Mouse (Mus musculus) hindbrain, embryonic 13.5 days (tissue): ENCODE data around the gene Ubac2. TPM values are rescaled to one million over a fixed set of nuclear protein-coding genes. Genes with fewer than 3 reads are reported as not detected.
"Not testable (repeated sequence)": the region's sequence is repeated elsewhere in the genome, so short reads cannot be mapped to it uniquely, and the experiment has no call there.

Experiments used
- ATAC-seq: fragments of 200-750 bp; cut with Nextera tagmentation; 2 replicates; pipeline ENCODE4 v1.8.0; 2017; ENCODE audit warnings: moderate TSS enrichment; ENCODE audit not compliant: low FRiP score
- H3K27ac ChIP-seq: fragments of 300-500 bp; sonication (generic); 2 replicates; pipeline ENCODE4 v1.5.1; 2015; ENCODE audit warnings: inconsistent platforms, mild to moderate bottlenecking, moderate library complexity
- H3K27me3 ChIP-seq: fragments of 300-500 bp; sonication (generic); 2 replicates; pipeline ENCODE4 v1.6.1; 2015; ENCODE audit warnings: mild to moderate bottlenecking, inconsistent platforms
- H3K36me3 ChIP-seq: fragments of 300-500 bp; sonication (generic); 2 replicates; pipeline ENCODE4 v1.6.1; 2015; ENCODE audit warnings: mild to moderate bottlenecking, inconsistent platforms
- H3K4me1 ChIP-seq: fragments of 300-500 bp; sonication (generic); replicated peaks from 2 replicates; pipeline ENCODE4 v1.6.1; 2015; ENCODE audit warnings: inconsistent platforms
- H3K4me2 ChIP-seq: fragments of 300-500 bp; sonication (generic); 2 replicates; pipeline ENCODE4 v1.6.1; 2015; ENCODE audit warnings: inconsistent platforms, mild to moderate bottlenecking, moderate library complexity
- H3K4me3 ChIP-seq: fragments of 300-500 bp; sonication (generic); 2 replicates; pipeline ENCODE4 v1.5.1; 2015; ENCODE audit warnings: mild to moderate bottlenecking, inconsistent platforms
- H3K9ac ChIP-seq: fragments of 300-500 bp; sonication (generic); 2 replicates; pipeline ENCODE4 v1.6.1; 2015; ENCODE audit warnings: mild to moderate bottlenecking, inconsistent platforms
- H3K9me3 ChIP-seq: fragments of 300-500 bp; sonication (generic); 2 replicates; pipeline ENCODE4 v1.6.1; 2016; ENCODE audit warnings: inconsistent platforms
- WGBS: fragments of 180-500 bp; shearing (Covaris S2); methylation state at CpG from one replicate; pipeline ENCODE4 v1.1.7; 2015; 5-methylcytosine and 5-hydroxymethylcytosine counted together
- polyA plus RNA-seq: library from polyadenylated mRNA; unstranded; fragments of >200 nt; fragmentation: Nextera tagmentation; extraction: Ambion mirVana; gene quantifications from 2 replicates; pipeline ENCODE4 v1.2.1, GENCODE M21; 2015

Gene Ubac2
- polyA plus RNA-seq, 1 experiment from 2014 or later = 56.9 TPM

DNA sequence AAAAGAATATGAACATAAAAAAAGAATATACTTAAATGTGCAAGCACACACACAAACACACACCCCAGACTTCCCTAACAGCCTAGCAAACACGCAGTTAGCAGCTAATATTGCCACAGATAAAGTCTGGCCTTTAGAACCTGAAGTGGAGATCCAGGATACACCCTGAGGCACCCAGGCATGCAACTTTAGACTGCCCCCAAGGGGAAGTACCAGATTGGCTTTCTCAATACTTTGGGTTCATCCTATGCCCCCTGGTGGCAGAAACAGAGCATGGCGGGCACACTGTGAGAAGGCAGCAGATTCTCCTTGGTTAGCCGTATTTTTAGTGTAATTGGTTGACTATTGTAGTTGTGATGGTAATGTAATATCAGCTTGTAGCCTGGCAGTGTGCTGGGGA, 182.2 kb downstream of the Ubac2 start:
- Histone ChIP-seq H3K9ac (no peak overlapping the region), H3K4me1 (no peaks in the 10 kb centered on the region), H3K27me3 (no peaks in the 10 kb centered on the region), H3K4me3 (no peak overlapping the region), H3K27ac (no peak overlapping the region), H3K4me2 (no peak overlapping the region), H3K9me3 (no peaks in the 10 kb centered on the region), H3K36me3 (no peaks in the 10 kb centered on the region)
- 10% methylated on average over 3 of the region's 3 CpGs for WGBS
- no peak; the same call in 1 of the 2 replicates for ATAC-seq

DNA sequence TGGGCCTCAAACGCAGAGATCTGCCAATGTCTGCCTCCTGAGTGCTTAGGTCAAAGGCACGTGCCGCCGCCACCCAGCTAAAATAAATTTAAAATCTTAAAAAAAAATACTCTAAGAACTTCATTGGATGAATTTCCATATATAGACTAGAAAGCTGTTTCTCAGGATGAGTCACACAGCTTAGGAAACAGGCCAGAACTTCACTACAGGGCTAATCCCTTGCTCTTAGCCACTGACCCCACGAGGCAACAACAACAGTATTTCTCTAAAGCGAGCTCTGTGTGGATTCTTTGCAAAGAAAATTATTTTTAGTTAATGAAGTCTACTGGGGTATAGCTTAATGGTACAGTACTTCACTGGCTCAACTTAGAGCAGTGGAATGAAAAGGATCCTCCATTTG, 183.0 kb downstream of the Ubac2 start:
- H3K4me1 ChIP-seq = no peaks in the 10 kb centered on the region
- no peak for ATAC-seq
- no peak overlapping the region for H3K9ac ChIP-seq
- no peak overlapping the region for H3K4me3 ChIP-seq
- H3K27ac ChIP-seq = no peak overlapping the region
- 90% methylated on average over 6 of the region's 6 CpGs for WGBS
- no peaks in the 10 kb centered on the region for H3K36me3 ChIP-seq
- H3K27me3 ChIP-seq = no peaks in the 10 kb centered on the region
- no peaks in the 10 kb centered on the region for H3K9me3 ChIP-seq
- no peak overlapping the region for H3K4me2 ChIP-seq

DNA sequence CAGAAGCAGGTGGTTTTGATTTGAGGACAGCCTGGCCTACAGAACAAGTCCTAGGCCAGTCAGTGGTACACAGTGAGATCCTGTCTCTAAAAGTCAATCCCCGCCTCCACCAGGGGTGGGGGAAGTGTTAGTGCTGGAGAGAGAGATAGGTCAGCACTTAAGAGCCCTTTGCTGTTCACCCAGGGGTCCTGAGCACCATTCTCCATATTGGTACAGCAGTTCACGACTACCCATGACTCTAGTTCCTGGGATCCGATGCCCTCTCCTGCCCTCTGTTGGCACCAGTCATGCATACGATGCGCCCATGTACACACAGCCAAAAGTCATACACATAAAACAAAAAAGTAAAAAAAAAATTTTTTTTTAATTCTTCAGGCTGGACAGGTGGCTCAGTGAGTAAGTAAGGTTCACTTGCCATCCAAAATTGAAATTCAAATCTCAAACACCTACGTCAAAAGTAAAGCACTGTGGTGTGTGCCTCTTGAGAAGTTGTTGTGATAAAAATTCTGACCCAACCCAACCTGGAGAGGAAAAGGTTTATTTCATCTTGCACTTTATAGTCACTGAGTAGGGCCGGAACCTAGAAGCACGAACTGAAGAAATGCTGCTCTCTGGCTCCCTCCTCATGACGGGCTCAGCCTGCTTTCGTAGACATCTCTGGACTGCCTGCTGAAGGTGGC, 184.1 kb downstream of the Ubac2 start:
- no peak overlapping the region for H3K9ac ChIP-seq
- H3K4me3 ChIP-seq = no peak overlapping the region
- no peaks in the 10 kb centered on the region for H3K36me3 ChIP-seq
- no peaks in the 10 kb centered on the region for H3K27me3 ChIP-seq
- no peak for ATAC-seq
- no peak overlapping the region for H3K27ac ChIP-seq
- no peak overlapping the region for H3K4me2 ChIP-seq
- no peaks in the 10 kb centered on the region for H3K9me3 ChIP-seq
- 84% methylated on average over 10 of the region's 10 CpGs for WGBS
- no peaks in the 10 kb centered on the region for H3K4me1 ChIP-seq

DNA sequence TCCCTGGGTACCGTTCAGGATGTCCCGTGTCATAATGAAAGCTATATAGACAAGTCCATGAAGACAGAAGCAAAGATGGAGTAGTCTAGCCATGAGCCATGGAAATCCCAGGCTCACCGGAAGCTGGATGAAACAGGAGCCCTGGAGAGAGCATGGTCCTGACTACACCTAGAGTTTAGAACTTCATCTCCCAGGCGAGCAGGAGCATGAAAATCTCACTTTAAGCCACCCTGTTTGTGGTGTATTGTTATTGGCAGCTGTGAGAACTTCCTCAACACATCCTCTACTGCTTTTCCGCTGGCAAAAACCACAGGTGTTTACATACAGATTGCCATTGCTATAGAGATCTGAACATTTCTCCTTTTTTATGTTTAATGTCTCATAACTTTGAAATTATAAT, 185.2 kb downstream of the Ubac2 start:
- Histone ChIP-seq H3K27ac (no peak overlapping the region), H3K9ac (no peak overlapping the region), H3K36me3 (no peaks in the 10 kb centered on the region), H3K4me1 (no peaks in the 10 kb centered on the region), H3K27me3 (no peaks in the 10 kb centered on the region), H3K4me3 (no peak overlapping the region), H3K9me3 (no peaks in the 10 kb centered on the region), H3K4me2 (no peak overlapping the region)
- WGBS = 84% methylated on average over 5 of the region's 5 CpGs
- ATAC-seq = no peak

DNA sequence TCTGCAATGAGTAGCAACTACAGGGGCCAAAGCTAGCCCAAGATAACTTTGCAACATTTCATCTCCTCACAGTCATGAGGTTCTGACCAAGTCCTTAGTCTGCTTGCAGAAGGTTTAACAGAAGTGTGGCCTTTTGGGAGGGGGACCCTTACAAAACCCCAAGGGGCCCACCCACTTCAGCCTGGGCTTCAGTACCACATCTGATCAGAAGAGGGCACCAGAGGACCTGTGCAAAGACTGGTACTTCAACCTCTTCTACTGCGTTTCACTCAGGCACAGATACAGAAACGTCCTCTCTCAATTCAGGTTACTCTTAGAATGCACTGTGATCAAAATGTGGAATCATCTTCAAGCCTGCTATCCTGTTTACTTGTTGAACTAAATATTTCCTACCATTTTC, 186.1 kb downstream of the Ubac2 start:
- no peak; the same call in 1 of the 2 replicates for ATAC-seq
- H3K36me3 ChIP-seq = no peaks in the 10 kb centered on the region

DNA sequence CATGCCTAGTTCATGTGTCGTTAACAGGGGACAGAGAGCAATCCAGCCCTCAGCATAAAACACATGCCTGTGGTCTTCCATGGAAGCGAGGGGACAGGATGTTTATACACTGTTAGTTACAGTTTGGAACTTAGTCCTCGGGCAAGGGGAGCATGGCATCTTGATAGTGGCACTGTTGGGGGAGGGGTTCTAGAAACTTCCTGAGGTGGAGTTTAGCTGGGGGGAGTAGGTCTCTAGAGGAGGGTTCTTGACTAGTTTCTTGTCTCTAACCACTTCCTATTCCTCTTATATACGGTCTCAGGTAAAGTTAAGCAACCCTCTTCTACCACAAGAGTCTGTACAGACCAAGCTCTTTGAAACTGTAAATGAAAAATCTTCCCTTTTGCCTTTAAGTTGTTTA, 187.8 kb downstream of the Ubac2 start:
- ATAC-seq = no peak
- no peaks in the 10 kb centered on the region for H3K4me1 ChIP-seq
- no peaks in the 10 kb centered on the region for H3K27me3 ChIP-seq
- H3K4me2 ChIP-seq = no peak overlapping the region
- no peak overlapping the region for H3K9ac ChIP-seq
- H3K9me3 ChIP-seq = no peaks in the 10 kb centered on the region
- no peak overlapping the region for H3K4me3 ChIP-seq
- no peaks in the 10 kb centered on the region for H3K36me3 ChIP-seq
- H3K27ac ChIP-seq = no peak overlapping the region
- WGBS = 88% methylated on average over 4 of the region's 4 CpGs

More for the DNA sequence above, 186.1 kb downstream of the Ubac2 start:
- Histone ChIP-seq H3K4me3 (no peak overlapping the region), H3K4me1 (no peaks in the 10 kb centered on the region), H3K4me2 (no peak overlapping the region), H3K27me3 (no peaks in the 10 kb centered on the region), H3K9ac (no peak overlapping the region), H3K9me3 (no peaks in the 10 kb centered on the region), H3K27ac (no peak overlapping the region)
- WGBS = 13% methylated on average over 2 of the region's 2 CpGs

DNA sequence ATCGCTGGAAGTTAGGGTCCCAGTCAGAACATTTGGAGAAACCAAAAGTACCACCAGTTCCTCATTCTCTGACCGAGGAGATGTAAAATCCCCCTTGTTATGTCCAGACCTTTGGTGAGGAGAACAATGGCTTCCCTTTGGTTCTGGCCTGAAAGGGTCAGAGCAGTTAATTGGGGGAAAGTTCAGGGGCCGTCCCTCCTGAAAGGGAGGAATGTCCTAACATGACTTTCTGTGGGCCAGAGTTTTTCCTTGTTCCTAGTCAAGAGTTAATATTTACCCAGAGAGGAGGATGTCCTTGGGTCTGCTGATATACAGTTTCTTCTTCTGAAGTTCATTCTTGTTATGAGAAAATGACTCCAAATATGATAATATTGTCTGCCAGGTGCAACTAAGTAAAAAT, 189.6 kb downstream of the Ubac2 start:
- H3K27ac ChIP-seq, ATAC-seq, H3K27me3 ChIP-seq, H3K36me3 ChIP-seq, H3K4me1 ChIP-seq, H3K4me3 ChIP-seq, H3K9me3 ChIP-seq, H3K9ac ChIP-seq, H3K4me2 ChIP-seq: not testable (repeated sequence)
- WGBS = 19% methylated on average over 3 of the region's 3 CpGs

DNA sequence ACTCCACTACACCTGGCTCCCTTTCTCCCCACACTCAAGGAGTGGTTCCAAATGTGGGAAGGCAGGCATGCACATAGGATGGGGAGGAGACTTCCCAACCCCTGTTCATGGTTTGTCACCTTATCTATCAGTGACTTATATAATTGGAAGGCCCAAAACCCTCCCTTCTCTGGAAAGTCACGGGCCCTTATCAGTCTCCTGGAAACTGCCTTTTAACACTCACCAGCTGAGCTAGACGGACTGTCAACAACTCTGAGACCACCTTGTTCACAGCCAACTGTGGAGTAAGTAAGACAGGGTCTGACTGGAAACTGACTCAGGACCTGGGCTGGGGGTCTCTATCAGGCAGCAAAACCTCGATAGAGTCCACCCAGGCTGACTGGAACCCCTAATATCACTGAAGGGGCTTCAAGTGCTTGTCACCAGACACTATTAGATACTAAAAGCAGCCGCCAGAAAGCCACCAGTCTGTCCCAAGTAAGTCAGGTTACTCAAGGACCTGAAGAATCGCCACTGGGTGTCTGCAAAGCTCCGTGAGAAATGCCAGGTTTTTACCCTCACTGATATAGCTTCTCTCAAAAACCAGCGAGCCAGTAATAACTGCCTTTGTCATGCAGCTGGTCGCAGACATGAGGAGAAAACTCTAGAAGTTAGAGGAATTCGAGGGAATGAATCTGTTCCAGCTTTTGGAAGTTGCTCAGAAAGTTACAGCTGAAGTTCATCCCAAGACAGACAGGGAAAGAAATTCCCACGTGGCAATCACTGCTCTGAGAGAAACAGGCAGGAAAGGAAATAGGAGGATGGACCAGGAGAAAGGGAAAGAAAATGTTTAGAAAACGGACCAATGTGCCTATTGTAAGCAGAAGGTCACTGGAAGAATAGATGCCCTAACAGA, 190.6 kb downstream of the Ubac2 start:
- Histone ChIP-seq H3K9me3 (no peaks in the 10 kb centered on the region), H3K9ac (no peak overlapping the region), H3K27ac (no peak overlapping the region), H3K27me3 (no peaks in the 10 kb centered on the region), H3K4me3 (no peak overlapping the region), H3K4me1 (no peaks in the 10 kb centered on the region), H3K4me2 (no peak overlapping the region), H3K36me3 (no peaks in the 10 kb centered on the region)
- no peak for ATAC-seq
- WGBS = 57% methylated on average over 11 of the region's 11 CpGs

DNA sequence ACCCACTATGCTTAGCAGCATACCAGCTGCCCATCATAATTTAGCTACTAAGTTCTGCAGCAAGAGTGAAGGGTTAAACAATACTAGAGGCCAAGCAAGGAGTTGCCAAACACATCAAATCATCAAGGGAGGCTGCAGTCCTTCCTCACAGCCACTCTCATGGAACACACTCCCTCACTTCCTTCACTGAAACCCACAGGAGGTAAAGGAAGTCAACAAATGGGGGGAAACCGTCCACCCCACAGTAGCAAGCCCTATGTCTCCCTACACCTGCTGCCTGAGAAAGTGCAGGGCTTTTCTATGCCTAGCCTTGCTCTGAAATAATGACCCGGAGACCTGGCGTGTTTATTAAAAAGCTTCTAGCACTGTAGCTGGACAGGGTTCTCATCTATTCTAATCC, 191.5 kb downstream of the Ubac2 start:
- ATAC-seq = no peak
- WGBS = 79% methylated on average over 3 of the region's 3 CpGs

More for the DNA sequence above, 191.5 kb downstream of the Ubac2 start:
- Histone ChIP-seq H3K9ac (no peak overlapping the region), H3K9me3 (no peaks in the 10 kb centered on the region), H3K27me3 (no peaks in the 10 kb centered on the region), H3K36me3 (no peaks in the 10 kb centered on the region), H3K4me3 (no peak overlapping the region), H3K4me1 (no peaks in the 10 kb centered on the region), H3K27ac (no peak overlapping the region), H3K4me2 (no peak overlapping the region)

Other genes starting within 250 kb of the Ubac2 start
- gene Dock9, start 80.8 kb upstream of the Ubac2 start, polyA plus RNA-seq = 6.2 and 7.3 TPM in 2 replicates
- 0.21 and 0.36 TPM in 2 replicates for gene Gpr18, start 37.2 kb downstream of the Ubac2 start, polyA plus RNA-seq
- gene Gpr183, start 86.6 kb downstream of the Ubac2 start, polyA plus RNA-seq = 1.0 and 1.2 TPM in 2 replicates
- not detected in 2 replicates for gene Timm8a2, start 156.1 kb downstream of the Ubac2 start, polyA plus RNA-seq
- gene Tm9sf2, start 228.4 kb downstream of the Ubac2 start, polyA plus RNA-seq = 112 and 118 TPM in 2 replicates